Comparison of ENCODE assay signal across 18 mouse cellular contexts in genomic region chr11:66371796-66372195, GRCm38 (mm10).
DNase-seq lines count a peak whose midpoint lies in the region; ATAC-seq and TF ChIP-seq lines count a peak whose summit lies in the region.
"Had no signal": no experiment of that assay in that cellular context is flagged by ENCODE, and none has a peak within 500 bp of the region (broad histone marks: within the 10 kb centered on the region; RNA-seq: fewer than 3 reads in every experiment).

No protein-coding gene starts in this region.

- no peaks in the 10 kb centered on the region for H3K36me3 ChIP-seq in lung, postnatal 0 days (ENCODE audit: insufficient read depth, low read length)
- H3K36me3 ChIP-seq: embryonic facial prominence, embryonic 13.5 days; forebrain, embryonic 15.5 days; heart, embryonic 15.5 days; limb, embryonic 15.5 days; neural tube, embryonic 12.5 days had no signal

- H3K9me3 ChIP-seq in lung, postnatal 0 days (ENCODE audit: low read length), result no peaks in the 10 kb centered on the region
- H3K9me3 ChIP-seq: embryonic facial prominence, embryonic 13.5 days; forebrain, embryonic 15.5 days; heart, embryonic 15.5 days; limb, embryonic 15.5 days; neural tube, embryonic 12.5 days had no signal

- TF ChIP-seq CTCF in left cerebral cortex, adult 2 months (IDR thresholded peaks at IDR 0.05), result no peak
- no peak for TF ChIP-seq CTCF in lung, postnatal 0 days (IDR thresholded peaks at IDR 0.05)

- no peak overlapping the region for H3K27ac ChIP-seq in left cerebral cortex, adult 2 months
- H3K27ac ChIP-seq in lung, postnatal 0 days (ENCODE audit: low read length), result no peak overlapping the region
- H3K27ac ChIP-seq: embryonic facial prominence, embryonic 13.5 days; forebrain, embryonic 15.5 days; heart, embryonic 15.5 days; limb, embryonic 15.5 days; neural tube, embryonic 12.5 days had no signal

- no peak overlapping the region for H3K4me2 ChIP-seq in lung, postnatal 0 days (replicated peaks; ENCODE audit: low read depth, low read length)
- H3K4me2 ChIP-seq: embryonic facial prominence, embryonic 13.5 days; forebrain, embryonic 15.5 days; heart, embryonic 15.5 days; limb, embryonic 15.5 days; neural tube, embryonic 12.5 days had no signal

- no peaks in the 10 kb centered on the region for H3K27me3 ChIP-seq in lung, postnatal 0 days (replicated peaks; ENCODE audit: insufficient read depth, low read length)
- H3K27me3 ChIP-seq: embryonic facial prominence, embryonic 13.5 days; forebrain, embryonic 15.5 days; heart, embryonic 15.5 days; limb, embryonic 15.5 days; neural tube, embryonic 12.5 days had no signal

- TF ChIP-seq EP300 in lung, postnatal 0 days (IDR thresholded peaks at IDR 0.05), result no peak

- H3K4me1 ChIP-seq in lung, postnatal 0 days (ENCODE audit: insufficient read depth, low read depth, low read length), result no peaks in the 10 kb centered on the region
- H3K4me1 ChIP-seq: forebrain, embryonic 15.5 days; heart, embryonic 15.5 days; neural tube, embryonic 12.5 days had no signal

- 54% methylated on average over 3 of the region's 3 CpGs for WGBS in lung, postnatal 0 days

- no peak overlapping the region for H3K4me3 ChIP-seq in left cerebral cortex, adult 2 months
- H3K4me3 ChIP-seq in lung, postnatal 0 days (ENCODE audit: low read depth, low read length), result no peak overlapping the region
- H3K4me3 ChIP-seq: embryonic facial prominence, embryonic 13.5 days; forebrain, embryonic 15.5 days; heart, embryonic 15.5 days; limb, embryonic 15.5 days; neural tube, embryonic 12.5 days had no signal

- ATAC-seq in lung, postnatal 0 days, result no peak
- ATAC-seq: forebrain, embryonic 15.5 days had no signal

- intact Hi-C loops in left cerebral cortex, adult 2 months (cut with DNase I), result loop anchor here (10.0 kb wide), 1 partner anchor 207 kb away; the partner anchor contains the start of gene Dnah9

- peak; percentile 26 for DNase-seq in layer of hippocampus, adult 9-11 months
- no peak for DNase-seq in layer of hippocampus, postnatal 25 days (ENCODE audit: extremely low spot score in 1 of 2, low spot score in 1 of 2)
- peak; percentile 47 to 79 for DNase-seq in right cerebral cortex, postnatal 10 days (ENCODE audit: low spot score in 2 of 2)
- no peak for DNase-seq in right cerebral cortex, postnatal 14 days
- peak; percentile 29 to 40 for DNase-seq in left cerebral cortex, adult 2 months (ENCODE audit: extremely low spot score in 1 of 2, low spot score in 2 of 2)
- no peak for DNase-seq in lung, postnatal 0 days (ENCODE audit: low spot score)
- no peak for DNase-seq in lung, postnatal 10 days
- DNase-seq: adrenal gland, adult 8-10 months; cerebellum, postnatal 10 days; gastrocnemius, postnatal 14 days; kidney, adult 11 months; lung, postnatal 36 days; thymus, postnatal 25 days had no signal

- H3K9ac ChIP-seq in lung, postnatal 0 days (replicated peaks; ENCODE audit: low read depth), result no peak overlapping the region
- H3K9ac ChIP-seq: embryonic facial prominence, embryonic 13.5 days; forebrain, embryonic 15.5 days; heart, embryonic 15.5 days; limb, embryonic 15.5 days; neural tube, embryonic 12.5 days had no signal

Comparison
In these comparisons a context has a peak if more than half of its experiments do, and no peak if none do; other contexts are left out.
1. DNase-seq: peak in layer of hippocampus, adult 9-11 months (single experiment), right cerebral cortex, postnatal 10 days (2 of 2) and left cerebral cortex, adult 2 months (2 of 2); none in layer of hippocampus, postnatal 25 days (0 of 2), right cerebral cortex, postnatal 14 days (single experiment), lung, postnatal 0 days (single experiment) and lung, postnatal 10 days (single experiment).